Mouse (Mus musculus) small intestine, adult 2 months (tissue): ENCODE measurements around the gene Shh.

ENCODE experiments used
- CTCF ChIP-seq: fragments of 200-500 bp; IDR thresholded peaks from 2 replicates; pipeline ENCODE4 v1.5.1; 2012; ENCODE audit warnings: low read depth, mild to moderate bottlenecking, control low read depth, inconsistent platforms, low read length, moderate library complexity, mixed read lengths; ENCODE audit not compliant: insufficient replicate concordance, insufficient read length; ENCODE audit errors: extremely low read depth
- POLR2A ChIP-seq: fragments of 200-500 bp; IDR thresholded peaks from 2 replicates; pipeline ENCODE4 v1.6.1; 2012; ENCODE audit warnings: low read depth, mild to moderate bottlenecking, control low read depth, inconsistent platforms, low read length, moderate library complexity

DNA sequence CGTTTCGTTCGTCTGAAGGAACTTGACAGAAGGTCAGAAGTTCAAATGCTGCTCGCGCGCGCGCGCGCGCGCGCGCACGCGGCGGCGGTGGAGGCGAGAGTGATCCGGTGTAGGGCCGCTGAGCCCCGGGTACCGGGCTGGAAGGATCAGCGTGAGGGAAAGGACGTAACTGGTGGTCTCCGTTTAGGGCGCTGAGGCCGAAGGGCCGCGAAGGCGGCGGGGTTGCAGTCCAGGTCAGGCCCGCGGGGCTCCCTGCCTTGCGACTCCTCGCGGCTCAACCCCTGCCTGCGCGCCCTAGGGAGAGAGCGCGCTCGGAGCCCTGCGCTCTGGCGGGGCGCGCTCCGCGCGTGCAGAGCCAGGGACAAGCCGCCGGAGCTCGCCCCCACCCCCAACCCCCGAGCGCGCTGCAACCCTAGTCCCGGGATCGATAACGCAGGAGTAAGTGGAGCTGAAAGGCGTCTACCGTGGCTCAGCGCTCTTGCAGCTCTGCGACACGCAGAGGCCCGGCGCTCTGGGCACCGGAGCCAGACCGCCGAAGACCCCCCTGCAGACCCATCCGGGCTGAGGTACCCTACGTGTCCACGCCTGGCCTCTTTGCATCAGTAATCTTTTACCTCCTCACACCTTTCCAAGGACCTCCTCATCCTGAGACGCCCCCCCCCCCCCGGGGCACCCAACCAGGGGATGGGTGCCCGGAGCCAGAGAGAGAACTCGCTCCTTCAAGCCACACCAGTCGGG is 2.5 kb downstream of the Shh start:
- TF ChIP-seq CTCF, result no peak
- no peak for TF ChIP-seq POLR2A
